Mouse (Mus musculus) small intestine, adult 2 months (tissue): Measurements from ENCODE around the gene Lix1. TPM values are rescaled to one million over a fixed set of nuclear protein-coding genes. Genes with fewer than 3 reads are reported as not detected.

Experiments
- H3K27ac ChIP-seq: fragments of 200-500 bp; 2 replicates; pipeline ENCODE4 v1.5.1; 2012; ENCODE audit warnings: low read depth, low read length, control low read depth, inconsistent platforms; ENCODE audit not compliant: insufficient read depth
- H3K27me3 ChIP-seq: fragments of 200-500 bp; 2 replicates; pipeline ENCODE4 v1.6.1; 2012; ENCODE audit warnings: mild to moderate bottlenecking, moderate library complexity, low read length, inconsistent platforms; ENCODE audit not compliant: control insufficient read depth, insufficient read depth
- H3K36me3 ChIP-seq: fragments of 200-500 bp; 2 replicates; pipeline ENCODE4 v1.6.1; 2012; ENCODE audit warnings: mild to moderate bottlenecking, low read length, control low read depth, inconsistent platforms; ENCODE audit not compliant: control insufficient read depth, insufficient read depth
- H3K4me1 ChIP-seq: fragments of 200-500 bp; 2 replicates; pipeline ENCODE4 v1.6.1; 2012; ENCODE audit warnings: low read length, inconsistent platforms, mixed read lengths; ENCODE audit not compliant: control insufficient read depth, insufficient read depth, insufficient read length
- H3K4me3 ChIP-seq: fragments of 200-500 bp; 2 replicates; pipeline ENCODE4 v1.5.1; 2012; ENCODE audit warnings: low read depth, mild to moderate bottlenecking, control low read depth, inconsistent platforms, low read length, moderate library complexity
- CTCF ChIP-seq: fragments of 200-500 bp; IDR thresholded peaks from 2 replicates; pipeline ENCODE4 v1.5.1; 2012; ENCODE audit warnings: low read depth, mild to moderate bottlenecking, control low read depth, inconsistent platforms, low read length, moderate library complexity, mixed read lengths; ENCODE audit not compliant: insufficient replicate concordance, insufficient read length; ENCODE audit errors: extremely low read depth
- POLR2A ChIP-seq: fragments of 200-500 bp; IDR thresholded peaks from 2 replicates; pipeline ENCODE4 v1.6.1; 2012; ENCODE audit warnings: low read depth, mild to moderate bottlenecking, control low read depth, inconsistent platforms, low read length, moderate library complexity
- WGBS: fragments of 180-500 bp; shearing (Covaris S2); methylation state at CpG from one replicate; pipeline ENCODE4 v1.1.7; 2018; 5-methylcytosine and 5-hydroxymethylcytosine counted together
- polyA plus RNA-seq: library from polyadenylated mRNA; depleted of rRNA; stranded (reverse); fragments of >200 nt; gene quantifications from 2 replicates; pipeline ENCODE4 v1.2.3, GENCODE M21; 2012

Lix1 gene
- polyA plus RNA-seq, 1 experiment, result not detected

GRCm38 (mm10) chr17:17404811-17405544 is 2.5 kb downstream of the Lix1 start:
- WGBS, result 27% methylated on average over 8 of the region's 8 CpGs
- TF ChIP-seq POLR2A (no peak), CTCF (no peak)
- no peak overlapping the region for H3K27ac ChIP-seq
- no peaks in the 10 kb centered on the region for H3K27me3 ChIP-seq
- H3K4me3 ChIP-seq, result no peak overlapping the region
- peaks cover 3% of the 10 kb centered on the region; the same call in 1 of the 2 replicates for H3K4me1 ChIP-seq
- no peaks in the 10 kb centered on the region for H3K36me3 ChIP-seq

GRCm38 (mm10) chr17:17405606-17406005 is 3.1 kb downstream of the Lix1 start:
- Histone ChIP-seq H3K36me3 (no peaks in the 10 kb centered on the region), H3K27me3 (no peaks in the 10 kb centered on the region), H3K27ac (no peak overlapping the region), H3K4me3 (no peak overlapping the region), H3K4me1 (peaks cover 3% of the 10 kb centered on the region; the same call in 1 of the 2 replicates)
- TF ChIP-seq POLR2A, result no peak
- no peak for TF ChIP-seq CTCF
- WGBS, result 26% methylated on average over 1 of the region's 1 CpGs

GRCm38 (mm10) chr17:17408137-17408536 is 5.7 kb downstream of the Lix1 start:
- Histone ChIP-seq H3K4me1 (peaks cover 3% of the 10 kb centered on the region; the same call in 1 of the 2 replicates), H3K27ac (no peak overlapping the region), H3K36me3 (no peaks in the 10 kb centered on the region), H3K4me3 (no peak overlapping the region), H3K27me3 (no peaks in the 10 kb centered on the region)
- 78% methylated on average over 6 of the region's 6 CpGs for WGBS
- no peak for TF ChIP-seq POLR2A

- WGBS, result 89% methylated on average over 6 of the region's 6 CpGs
- no peaks in the 10 kb centered on the region for H3K27me3 ChIP-seq
- TF ChIP-seq POLR2A, result no peak
- no peak for TF ChIP-seq CTCF
These were observed 6.4 kb downstream of the Lix1 start for GRCm38 (mm10) chr17:17408720-17409478.

GRCm38 (mm10) chr17:17409601-17410000 is 7.1 kb downstream of the Lix1 start:
- H3K27ac ChIP-seq, result no peak overlapping the region
- 35% methylated on average over 2 of the region's 2 CpGs for WGBS
- H3K4me1 ChIP-seq, result peaks cover 3% of the 10 kb centered on the region; the same call in 1 of the 2 replicates
- no peak overlapping the region for H3K4me3 ChIP-seq
- H3K27me3 ChIP-seq, result no peaks in the 10 kb centered on the region
- TF ChIP-seq POLR2A, result no peak
- TF ChIP-seq CTCF, result no peak
- H3K36me3 ChIP-seq, result no peaks in the 10 kb centered on the region

More at GRCm38 (mm10) chr17:17408720-17409478, 6.4 kb downstream of the Lix1 start:
- no peaks in the 10 kb centered on the region for H3K36me3 ChIP-seq
- H3K4me3 ChIP-seq, result no peak overlapping the region
- peaks cover 3% of the 10 kb centered on the region; the same call in 1 of the 2 replicates for H3K4me1 ChIP-seq
- no peak overlapping the region for H3K27ac ChIP-seq

- Histone ChIP-seq H3K27ac (no peak overlapping the region), H3K4me1 (no peaks in the 10 kb centered on the region)
- 69% methylated on average over 2 of the region's 2 CpGs for WGBS
These were observed 9.0 kb downstream of the Lix1 start for GRCm38 (mm10) chr17:17411443-17411842.

GRCm38 (mm10) chr17:17412176-17412575 is 9.7 kb downstream of the Lix1 start:
- WGBS, result 67% methylated on average over 2 of the region's 2 CpGs
- no peaks in the 10 kb centered on the region for H3K27me3 ChIP-seq
- H3K4me1 ChIP-seq, result no peaks in the 10 kb centered on the region
- TF ChIP-seq CTCF (no peak), POLR2A (no peak)
- no peak overlapping the region for H3K27ac ChIP-seq
- no peak overlapping the region for H3K4me3 ChIP-seq
- H3K36me3 ChIP-seq, result no peaks in the 10 kb centered on the region

More at GRCm38 (mm10) chr17:17411443-17411842, 9.0 kb downstream of the Lix1 start:
- Histone ChIP-seq H3K36me3 (no peaks in the 10 kb centered on the region), H3K27me3 (no peaks in the 10 kb centered on the region), H3K4me3 (no peak overlapping the region)
- TF ChIP-seq CTCF (no peak), POLR2A (no peak)
